8 mouse cellular contexts compared by ENCODE assay signal in genomic region chr16:50737396-50737843, GRCm38 (mm10).
A peak's percentile ranks its signal among the peaks of the same experiment; 100 is the strongest.
DNase-seq lines count a peak whose midpoint lies in the region; ATAC-seq and TF ChIP-seq lines count a peak whose summit lies in the region.

No protein-coding gene starts in this region.

- H3K4me3 ChIP-seq in embryonic facial prominence, embryonic 12.5 days = peak overlapping the region; percentile 42
- H3K4me3 ChIP-seq in hindbrain, embryonic 10.5 days = peak overlapping the region; percentile 55
- peak overlapping the region; percentile 33; the same call in 1 of the 2 replicates for H3K4me3 ChIP-seq in liver, adult 2 months (ENCODE audit: insufficient read depth, low read depth, low read length)

- no peak for TF ChIP-seq CTCF in liver, adult 2 months (IDR thresholded peaks at IDR 0.05; ENCODE audit: low read depth, low read length)

- H3K4me1 ChIP-seq in embryonic facial prominence, embryonic 12.5 days = peaks cover 5% of the 10 kb centered on the region
- H3K4me1 ChIP-seq in hindbrain, embryonic 10.5 days (replicated peaks) = peaks cover 9% of the 10 kb centered on the region; the same call in 1 of the 2 replicates
- peaks cover 2% of the 10 kb centered on the region for H3K4me1 ChIP-seq in liver, adult 2 months (ENCODE audit: control insufficient read depth, insufficient read depth, low read length)

- peak overlapping the region; percentile 61 for H3K4me2 ChIP-seq in embryonic facial prominence, embryonic 12.5 days (replicated peaks)

- H3K27ac ChIP-seq in embryonic facial prominence, embryonic 12.5 days = no peak overlapping the region
- peak overlapping the region; percentile 67 for H3K27ac ChIP-seq in hindbrain, embryonic 10.5 days
- no peak overlapping the region for H3K27ac ChIP-seq in liver, adult 2 months (replicated peaks; ENCODE audit: insufficient read depth, low read depth, low read length)

- H3K36me3 ChIP-seq in embryonic facial prominence, embryonic 12.5 days = no peaks in the 10 kb centered on the region
- H3K36me3 ChIP-seq in hindbrain, embryonic 10.5 days = no peaks in the 10 kb centered on the region
- H3K36me3 ChIP-seq in liver, adult 2 months (ENCODE audit: control insufficient read depth, insufficient read depth, low read length) = no peaks in the 10 kb centered on the region

- no peaks in the 10 kb centered on the region for H3K79me2 ChIP-seq in liver, adult 2 months (ENCODE audit: control insufficient read depth, insufficient read depth, low read length)

- ATAC-seq in embryonic facial prominence, embryonic 12.5 days (ENCODE audit: insufficient number of reproducible peaks, insufficient read depth, low FRiP score, low TSS enrichment) = no peak

- peak; percentile 38 to 83 for DNase-seq in adrenal gland, adult (ENCODE audit: inconsistent age in 2 of 2, low spot score in 1 of 2)
- DNase-seq in adrenal gland, adult 8-10 months = no peak
- peak; percentile 27 for DNase-seq in Muller cell, postnatal 12 days (ENCODE audit: inconsistent ontology term)
- peak; percentile 19 for DNase-seq in hindbrain, embryonic 10.5 days (ENCODE audit: low spot score)
- no peak for DNase-seq in liver, adult 2 months (ENCODE audit: extremely low read depth, low read depth, low spot score)
- DNase-seq in natural killer cell, adult 2 months (ENCODE audit: low spot score in 2 of 2) = peak; percentile 16 to 17
- peak; percentile 40 for DNase-seq in thymus, postnatal 4 days

- 22% methylated on average over 10 of the region's 10 CpGs for WGBS in embryonic facial prominence, embryonic 12.5 days
- 39% methylated on average over 10 of the region's 10 CpGs for WGBS in hindbrain, embryonic 10.5 days
- WGBS in liver, adult 2 months = 37% methylated on average over 10 of the region's 10 CpGs

- H3K9me3 ChIP-seq in embryonic facial prominence, embryonic 12.5 days = no peaks in the 10 kb centered on the region
- H3K9me3 ChIP-seq in hindbrain, embryonic 10.5 days = no peaks in the 10 kb centered on the region

- H3K9ac ChIP-seq in embryonic facial prominence, embryonic 12.5 days = peak overlapping the region; percentile 43; the same call in 1 of the 2 replicates
- H3K9ac ChIP-seq in liver, adult 2 months (ENCODE audit: low read depth, low read length) = peak overlapping the region; percentile 34

- H3K27me3 ChIP-seq in embryonic facial prominence, embryonic 12.5 days = no peaks in the 10 kb centered on the region
- peaks cover 17% of the 10 kb centered on the region for H3K27me3 ChIP-seq in hindbrain, embryonic 10.5 days (ENCODE audit: insufficient read depth, poor library complexity, severe bottlenecking)
- no peaks in the 10 kb centered on the region for H3K27me3 ChIP-seq in liver, adult 2 months (ENCODE audit: control insufficient read depth, insufficient read depth, low read length)

- TF ChIP-seq POLR2A in liver, adult 2 months (IDR thresholded peaks at IDR 0.05; ENCODE audit: extremely low read depth, insufficient read depth, low read length) = no peak

Comparison
In these comparisons a context has a peak if more than half of its experiments do, and no peak if none do; other contexts are left out.
1. DNase-seq: peak in adrenal gland, adult (2 of 2), Muller cell, postnatal 12 days (single experiment), hindbrain, embryonic 10.5 days (single experiment), natural killer cell, adult 2 months (2 of 2) and thymus, postnatal 4 days (single experiment); none in adrenal gland, adult 8-10 months (single experiment) and liver, adult 2 months (single experiment).
2. Peak in every context shown above with its lines, with median percentiles within 50 percentile points of each other: H3K4me3 ChIP-seq.